Mouse (Mus musculus) monocyte, adult 2 months (primary cell): ENCODE results near the gene Cped1.

ENCODE experiments used
- DNase-seq, 2 experiments: peaks; one replicate each; pipeline ENCODE4 v3.0.0; 2022; ENCODE audit warnings: low spot score in 2 of 2, low read depth in 1 of 2

Gene Cped1

DNA sequence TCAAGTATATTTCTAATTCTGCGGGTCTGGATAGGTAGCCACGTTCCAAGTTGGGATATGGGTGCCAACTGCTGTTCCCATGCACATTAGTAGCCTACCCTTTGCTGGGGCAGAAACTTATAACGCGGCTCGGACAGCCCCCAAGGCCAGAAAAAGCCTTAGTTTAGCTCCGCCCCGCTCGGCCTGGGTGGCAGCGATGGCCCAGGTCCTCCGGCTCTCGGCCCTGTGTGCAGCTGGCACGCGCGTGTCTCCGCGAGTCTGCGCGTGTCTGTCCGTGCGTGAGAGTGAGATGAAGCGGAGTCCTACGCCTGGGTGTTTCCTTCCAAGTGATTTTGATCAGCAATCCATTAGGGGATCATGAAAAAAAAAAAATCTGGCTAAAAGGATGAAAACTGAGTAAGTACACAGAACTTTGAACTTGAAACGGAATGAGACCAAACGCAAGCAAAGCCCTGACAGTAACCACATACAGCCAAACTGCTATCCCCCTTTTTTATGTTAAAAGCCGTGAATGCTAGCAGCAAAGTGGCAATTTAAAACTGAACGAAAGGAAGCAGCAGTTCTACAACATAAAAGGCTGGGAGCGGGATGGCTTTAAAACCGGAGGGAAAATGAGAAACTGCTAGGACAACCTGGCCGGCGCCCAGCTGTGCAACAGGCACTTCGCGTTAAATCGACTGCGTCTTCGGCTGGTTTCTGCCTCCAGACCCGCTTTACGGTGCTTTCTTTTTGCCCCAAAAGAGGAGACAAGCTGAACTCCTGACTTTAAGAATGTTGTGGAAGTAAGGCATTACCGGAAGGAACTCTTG is at the start of gene Cped1:
Cped1 (plus strand) TSS at position 185 of the 809 bp plus-strand sequence.
- DNase-seq = no peak

DNA sequence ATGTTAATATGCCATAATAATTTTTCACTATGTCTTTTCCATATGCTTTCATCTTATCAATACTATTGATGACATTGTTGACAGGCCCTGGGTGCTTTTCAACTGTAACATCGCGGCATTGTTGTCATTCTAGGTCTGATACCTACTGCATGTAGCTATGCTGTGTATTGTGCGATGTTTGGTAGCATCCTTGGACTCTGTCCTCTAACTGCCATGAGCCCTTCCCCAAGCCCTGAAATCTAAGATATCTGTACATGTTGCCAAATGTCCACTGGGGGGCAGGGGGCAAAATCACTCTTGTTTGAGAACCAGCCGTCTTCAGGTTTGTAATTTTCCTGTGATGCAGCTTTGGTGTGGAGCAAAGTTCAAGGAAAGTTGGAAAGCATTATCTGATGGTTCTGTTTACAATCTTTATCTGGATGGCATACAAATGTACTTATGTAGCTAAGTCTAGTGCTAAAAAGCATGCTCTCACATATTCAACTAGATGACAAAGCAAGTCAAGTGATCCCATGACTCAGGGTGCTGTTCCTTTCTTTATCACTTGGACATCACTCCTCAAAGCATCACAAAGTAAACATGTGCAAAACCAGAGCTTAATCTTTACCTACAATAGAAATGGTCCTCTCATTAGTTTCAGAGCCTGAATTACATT is 47.6 kb upstream of the Cped1 start:
- DNase-seq = no peak

DNA sequence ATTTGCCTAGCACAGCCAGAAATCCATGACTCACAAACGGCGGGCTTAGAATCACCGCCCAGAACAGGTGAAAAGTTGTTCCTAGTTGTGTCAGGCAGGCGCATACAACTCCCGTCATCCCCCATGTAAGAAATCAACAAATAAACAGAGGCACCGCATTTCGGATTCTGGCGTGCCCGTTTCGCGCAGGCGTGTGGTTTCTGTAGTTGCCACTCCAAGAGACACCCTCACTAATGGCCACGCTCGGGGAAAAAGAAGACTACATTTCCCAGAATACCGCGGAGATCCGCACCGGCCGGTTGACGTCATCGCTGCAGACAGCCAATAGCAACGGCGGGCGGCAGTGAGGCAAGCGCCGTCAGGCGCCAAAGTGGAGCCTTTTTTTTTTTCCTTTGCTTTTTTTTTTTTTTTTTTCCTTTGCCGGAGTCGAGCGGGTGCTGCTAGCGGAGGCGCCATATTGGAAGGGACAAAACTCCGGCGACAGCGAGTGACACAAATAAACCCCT is 36.4 kb upstream of the Cped1 start, which contains the start of gene Ing3:
Ing3 (plus strand) TSS at position 346 of the 506 bp plus-strand sequence.
- peak; percentile 95 to 96 for DNase-seq

DNA sequence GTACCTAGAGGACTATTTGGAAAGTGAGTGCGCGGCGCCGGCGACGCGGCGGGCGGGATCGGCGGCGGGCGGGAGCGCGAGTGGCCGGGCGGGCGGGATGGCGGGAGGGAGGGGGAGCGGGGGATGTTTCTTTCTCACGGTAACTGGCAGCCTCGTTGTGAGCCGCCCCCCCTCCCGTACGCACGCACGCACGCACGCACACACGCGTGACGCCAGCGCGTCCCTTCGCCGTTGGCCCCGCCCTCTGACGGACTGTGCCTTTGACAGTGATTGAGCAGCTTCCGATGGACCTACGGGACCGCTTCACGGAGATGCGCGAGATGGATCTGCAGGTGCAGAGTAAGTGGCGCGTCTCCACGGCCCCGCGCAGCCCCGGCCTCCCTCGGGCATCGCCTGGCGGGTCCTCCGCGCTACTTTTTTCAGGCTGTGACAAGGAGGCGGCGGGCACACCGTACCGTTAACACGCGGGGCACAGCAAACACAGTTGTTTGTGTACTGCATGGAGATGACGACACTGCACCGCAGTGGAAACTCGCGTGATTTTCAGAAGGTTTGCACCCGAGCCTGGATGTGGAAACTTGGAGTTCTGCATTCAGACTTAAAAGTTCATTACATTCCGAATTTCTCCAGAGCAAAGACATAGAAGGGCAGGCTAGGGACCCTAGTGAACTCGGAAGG is 35.8 kb upstream of the Cped1 start:
- peak; percentile 91 to 98 for DNase-seq

DNA sequence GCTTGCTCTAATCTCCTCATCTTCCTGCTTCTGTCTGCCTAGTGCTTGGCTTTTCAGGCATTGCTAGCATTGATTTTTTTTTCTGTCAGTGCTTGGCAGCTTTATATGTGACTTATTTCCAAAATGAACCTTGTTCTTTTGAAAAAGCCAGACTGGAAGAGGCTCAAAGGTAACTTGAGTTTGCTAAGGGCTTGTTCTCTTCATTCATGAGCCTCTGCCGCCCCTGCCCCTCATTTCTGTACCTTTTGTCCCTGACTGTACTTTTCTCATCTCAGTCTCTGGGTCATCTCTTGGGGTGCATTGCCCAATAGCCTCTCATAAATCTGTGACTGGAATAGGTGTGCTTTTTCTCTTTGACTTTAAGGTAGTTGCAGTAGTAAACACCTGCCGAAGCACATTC is 35.0 kb upstream of the Cped1 start:
- no peak for DNase-seq

DNA sequence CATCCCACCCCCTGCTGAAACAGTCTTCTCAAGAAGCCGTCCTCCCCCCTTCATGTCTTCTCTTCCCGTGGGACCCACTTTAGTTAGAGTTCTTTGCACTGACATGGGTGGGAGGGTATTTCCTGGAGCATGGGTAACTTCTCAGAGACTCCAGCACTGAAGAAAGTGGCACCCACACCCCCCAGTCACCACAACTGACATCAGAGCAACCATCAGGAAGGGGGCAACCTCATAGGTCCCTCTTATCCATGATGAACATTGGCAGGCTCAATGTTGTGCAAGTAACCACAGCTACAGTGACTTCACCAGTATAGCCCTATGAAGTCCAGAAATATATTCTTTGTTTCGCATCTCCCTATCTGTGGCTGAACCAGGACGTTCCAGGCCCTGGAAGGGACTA is 30.2 kb upstream of the Cped1 start:
- DNase-seq = no peak

DNA sequence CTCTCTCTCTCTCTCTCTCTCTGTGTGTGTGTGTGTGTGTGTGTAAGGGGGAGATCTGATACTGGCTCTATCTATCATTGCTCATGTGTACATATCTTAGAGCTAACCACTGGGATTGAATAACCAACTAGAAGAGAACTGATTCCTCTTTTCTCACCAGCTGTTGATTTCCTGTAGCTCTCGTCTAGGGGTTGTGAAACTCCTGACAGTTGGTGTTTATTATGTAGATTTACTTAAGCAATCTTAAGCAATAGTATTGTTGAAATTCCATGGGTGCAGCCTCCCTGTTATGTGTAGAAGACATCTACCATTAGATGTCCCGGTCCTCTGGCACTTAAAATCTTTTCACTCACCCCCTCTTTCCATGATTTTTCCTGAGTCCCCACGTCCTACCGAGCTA is 26.8 kb upstream of the Cped1 start:
- peak in 1 of 2 experiments; percentile 30 for DNase-seq

DNA sequence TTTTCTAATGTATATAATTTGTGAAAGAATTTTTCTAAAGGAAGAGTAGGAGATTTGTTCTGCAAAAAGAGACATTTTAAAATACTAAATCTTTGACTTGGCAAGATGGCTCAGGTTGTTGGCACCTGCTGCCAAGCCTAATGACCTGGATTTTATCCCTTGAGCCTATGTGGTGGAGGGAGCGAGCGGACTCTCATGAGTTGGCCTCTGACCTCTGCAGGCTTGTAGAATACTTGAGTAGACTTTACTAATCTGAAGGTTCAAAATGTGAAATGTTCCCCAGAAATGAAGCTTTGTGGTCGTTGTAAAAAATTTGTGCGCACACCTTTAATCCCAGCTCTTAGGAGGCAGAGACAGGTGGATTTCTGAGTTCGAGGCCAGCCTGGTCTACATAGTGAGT is 25.8 kb upstream of the Cped1 start:
- no peak for DNase-seq

DNA sequence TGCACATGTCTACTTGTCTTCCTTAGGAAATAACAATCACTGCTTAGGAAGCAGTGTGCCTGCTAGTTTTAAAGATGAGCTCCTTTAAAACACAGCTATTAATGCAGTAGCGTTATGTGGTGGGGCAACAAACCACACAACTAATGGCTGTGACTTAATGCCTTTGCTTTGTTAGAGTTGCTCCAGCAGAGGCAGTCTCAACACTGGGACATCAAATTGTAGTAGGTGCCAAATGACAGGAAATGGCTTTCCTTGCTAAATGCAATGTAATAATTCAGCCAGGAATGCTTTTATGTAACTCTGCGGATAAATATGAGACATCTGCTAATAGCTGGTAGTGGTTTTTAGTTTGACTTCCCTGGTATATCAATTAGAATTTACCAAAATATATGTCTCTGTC is 8.2 kb upstream of the Cped1 start:
- no peak for DNase-seq

DNA sequence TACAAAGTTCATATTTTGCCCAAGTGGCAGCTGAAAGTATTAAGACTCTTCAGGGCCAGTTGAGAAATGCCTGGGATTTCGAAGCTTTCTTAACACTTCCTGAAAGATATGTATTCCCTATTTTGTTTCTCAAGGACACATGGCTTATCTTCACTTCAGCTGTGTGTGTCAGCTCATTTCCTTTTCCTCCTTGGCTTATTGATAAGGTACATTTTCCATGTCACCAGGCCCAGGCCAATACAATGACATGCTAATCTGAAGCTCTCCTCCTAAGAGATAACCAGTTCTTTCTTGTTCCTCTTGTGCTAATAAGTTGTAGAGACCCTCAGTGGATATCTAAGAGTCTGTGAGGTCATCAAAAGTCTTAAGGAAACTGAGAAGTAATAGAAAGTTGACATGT is 4.6 kb upstream of the Cped1 start:
- DNase-seq = no peak

DNA sequence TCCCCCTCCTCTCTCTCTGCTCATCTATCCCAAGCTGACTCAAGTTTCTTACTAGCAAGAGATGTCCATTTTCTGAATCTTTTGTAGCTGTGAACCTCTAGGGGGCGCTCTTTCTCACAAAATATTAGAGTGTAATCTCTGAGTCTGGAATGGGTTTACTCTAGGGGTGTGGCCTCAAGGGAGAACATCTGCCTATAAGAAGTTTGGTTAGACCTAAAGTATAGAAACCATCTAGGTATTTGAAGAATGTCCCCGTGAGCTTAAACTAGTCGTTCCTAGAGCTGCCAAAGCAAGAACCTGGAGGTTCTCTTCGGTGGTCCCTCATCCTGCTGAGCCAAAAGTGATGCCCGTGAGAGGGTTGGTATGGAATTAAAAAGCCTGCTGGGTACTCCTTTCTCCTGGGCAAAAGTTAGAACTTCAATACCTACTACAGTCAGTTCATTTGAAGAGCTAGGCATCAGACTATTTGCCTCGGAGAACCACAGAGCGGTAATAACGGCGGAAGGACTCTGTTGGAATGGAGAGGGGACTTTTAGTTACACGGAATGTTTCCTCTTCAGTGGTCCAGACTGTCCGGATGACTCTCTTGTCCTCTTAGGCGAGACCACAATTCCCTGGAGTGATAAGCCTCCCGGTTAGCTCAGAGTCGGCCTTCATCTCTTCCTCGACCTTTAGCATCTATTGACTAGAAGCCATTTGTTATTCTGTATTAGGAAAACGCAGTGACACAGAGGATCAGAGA is 555 bp upstream of the Cped1 start:
- DNase-seq = peak in 1 of 2 experiments; percentile 30

DNA sequence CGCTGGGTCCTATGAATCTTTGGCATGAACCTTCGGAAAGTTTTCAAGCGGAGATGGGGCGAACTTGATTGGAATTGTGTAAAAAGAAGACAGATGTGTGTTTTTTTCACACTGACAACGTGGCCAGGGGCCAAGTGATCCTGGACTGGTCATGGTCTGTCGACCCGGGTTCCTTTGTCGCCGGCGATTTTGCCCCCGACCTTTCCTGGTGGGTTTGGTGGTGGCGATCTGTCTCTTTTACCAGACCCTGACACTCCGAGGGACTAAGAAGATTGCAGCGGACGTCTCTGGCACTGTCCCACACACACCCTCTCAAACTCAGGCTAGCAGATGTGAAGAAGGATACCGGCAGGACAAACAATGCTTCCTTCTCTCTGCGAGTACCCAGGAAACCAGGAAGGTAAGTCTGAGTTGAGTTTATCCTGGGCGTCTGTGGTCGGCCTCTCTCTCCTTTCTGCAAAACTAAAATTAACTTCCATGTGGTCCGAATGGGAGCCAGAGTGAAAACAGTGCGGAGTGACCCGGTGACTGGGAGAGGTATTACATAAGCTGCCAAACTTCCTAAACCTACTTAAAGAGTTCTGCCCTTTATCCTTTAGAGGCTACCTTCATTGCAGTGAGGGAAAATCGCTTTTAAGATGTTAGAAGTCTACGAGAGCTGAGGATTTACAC is 1.1 kb downstream of the Cped1 start:
- DNase-seq = no peak

DNA sequence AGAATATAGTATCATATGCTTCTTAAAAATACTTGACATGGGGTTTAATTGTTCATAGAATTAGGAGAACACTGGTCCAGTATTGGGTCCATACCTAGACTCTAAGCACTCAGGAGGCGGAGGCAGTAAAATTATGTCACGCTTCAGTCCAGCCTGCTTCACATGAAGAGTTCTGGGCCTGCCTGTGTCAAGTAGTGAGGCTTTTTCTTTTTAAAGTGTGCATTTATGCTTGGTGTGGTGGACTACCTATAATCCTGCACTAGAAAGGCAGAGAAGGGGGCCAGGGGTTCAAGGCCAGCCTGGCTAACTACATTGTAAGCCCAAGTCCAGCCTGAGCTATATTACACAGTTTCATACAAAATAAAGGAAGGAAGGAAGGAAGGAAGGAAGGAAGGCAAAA is 1.8 kb downstream of the Cped1 start:
- no peak for DNase-seq

DNA sequence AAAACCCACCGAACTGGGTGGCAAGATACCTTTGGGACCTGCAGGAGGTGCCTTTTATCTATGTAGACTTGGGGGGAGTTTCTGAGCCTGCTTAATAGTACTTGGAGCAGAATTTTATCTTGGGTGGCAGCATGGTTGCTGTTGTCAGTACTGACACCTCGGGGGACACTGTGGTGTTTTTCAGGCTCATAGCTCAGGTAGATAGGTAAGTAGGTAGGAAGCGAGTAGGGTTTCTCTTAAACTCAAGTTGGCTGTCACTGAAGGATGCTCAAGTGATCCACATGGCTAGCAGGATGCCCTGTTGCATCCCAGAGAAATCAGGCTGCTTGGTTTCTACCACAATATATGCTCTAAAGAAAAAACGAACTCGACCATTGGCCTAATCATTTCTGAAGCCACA is 2.6 kb downstream of the Cped1 start:
- no peak for DNase-seq

DNA sequence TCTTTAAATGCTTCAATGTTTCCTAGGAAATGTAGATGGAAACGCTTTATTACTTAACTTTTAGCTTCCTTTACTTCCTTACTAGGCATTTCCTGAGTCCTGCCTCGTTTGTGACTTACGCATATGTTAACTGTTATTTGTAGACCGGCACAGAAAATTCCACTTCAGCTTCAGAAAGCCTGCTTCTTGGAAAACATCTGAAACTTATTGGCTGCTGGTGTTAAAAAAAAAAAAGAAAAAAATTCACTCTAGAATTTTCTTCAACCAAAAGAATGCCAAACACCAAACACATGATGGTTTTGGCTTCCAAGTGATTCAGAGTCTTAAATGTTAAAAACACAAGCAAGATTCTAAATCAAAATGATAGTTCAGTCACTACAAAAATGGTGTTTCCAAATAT is 3.4 kb downstream of the Cped1 start:
- DNase-seq = no peak

DNA sequence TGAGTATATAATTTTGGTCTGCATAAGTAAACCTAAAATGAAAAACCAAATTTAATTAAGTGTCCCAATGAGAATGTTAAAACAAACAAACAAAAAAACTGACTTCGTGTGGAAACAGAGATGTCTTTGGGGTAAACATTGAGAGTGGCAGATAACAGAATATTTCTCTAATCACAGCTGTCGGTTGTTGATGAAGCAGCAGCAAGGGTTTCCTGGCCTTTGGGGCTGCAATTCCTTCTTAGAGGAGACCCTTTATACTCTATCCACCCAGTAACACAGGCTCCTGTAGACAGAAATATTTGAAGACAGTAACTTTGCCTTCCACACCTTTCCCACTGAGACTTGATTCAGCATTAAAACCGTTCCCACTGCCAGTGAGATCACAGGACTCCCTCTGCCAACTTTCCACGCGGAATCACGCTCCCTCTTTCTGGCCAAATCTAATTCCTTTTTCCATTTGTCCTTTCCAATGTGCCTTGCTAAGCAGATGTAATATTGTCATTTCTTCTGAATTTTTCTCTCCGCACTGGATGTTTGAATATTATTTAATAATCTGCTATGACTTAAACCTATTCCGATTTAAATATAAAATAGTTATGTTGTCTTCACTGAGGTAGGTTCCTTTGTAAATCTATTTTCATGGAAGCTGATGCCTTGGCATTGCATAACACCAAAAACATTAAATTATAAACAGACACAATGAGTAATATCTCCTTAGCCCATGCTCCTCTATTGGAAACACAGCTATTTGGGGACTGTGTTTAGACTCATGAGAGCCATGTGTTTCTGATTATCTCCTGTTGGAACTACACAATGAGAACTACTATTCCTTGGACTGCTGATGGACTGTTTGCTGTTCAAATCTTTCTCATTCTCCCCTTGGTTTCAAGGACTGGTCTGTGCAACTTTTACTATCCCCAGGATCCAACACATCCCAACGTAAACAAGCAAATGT is 4.7 kb downstream of the Cped1 start:
- DNase-seq = no peak

DNA sequence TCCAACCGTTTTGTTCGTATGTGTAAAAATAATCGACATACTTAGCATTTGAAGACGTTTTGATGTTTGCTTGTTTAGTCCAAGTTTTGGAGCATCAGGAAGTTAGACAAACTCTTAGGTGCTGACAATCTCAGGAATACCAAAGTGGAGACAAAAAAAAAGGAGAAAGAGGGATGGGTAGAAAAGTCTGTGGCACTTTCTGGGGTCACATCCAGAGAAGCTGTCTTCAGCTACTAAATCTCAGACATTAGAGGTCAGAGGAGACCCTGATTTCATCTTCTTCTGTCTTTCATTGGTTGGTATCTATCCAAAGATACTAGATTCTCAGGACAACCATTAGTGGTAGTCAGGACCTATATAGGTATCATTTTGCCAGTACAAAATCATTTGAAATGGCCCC is 5.4 kb downstream of the Cped1 start:
- DNase-seq = no peak

DNA sequence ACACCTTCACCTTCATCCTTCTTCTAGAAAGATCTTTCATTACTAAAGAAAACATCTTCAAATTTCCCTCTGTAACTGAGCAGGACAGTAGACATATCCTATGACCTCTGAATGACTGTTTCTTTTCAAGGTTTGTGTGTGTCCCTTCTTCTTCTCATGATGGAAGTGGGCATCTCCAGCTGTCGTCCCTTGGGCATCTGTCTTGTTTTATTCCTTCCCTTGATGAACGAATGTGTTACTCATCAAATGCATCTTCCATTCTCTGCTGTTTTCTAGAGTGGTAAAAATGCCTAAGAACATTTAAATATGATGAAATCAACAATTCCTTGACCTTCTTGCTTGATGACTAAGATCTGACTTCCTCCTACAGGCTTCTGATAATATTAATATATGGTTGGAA is 7.4 kb downstream of the Cped1 start:
- no peak for DNase-seq

DNA sequence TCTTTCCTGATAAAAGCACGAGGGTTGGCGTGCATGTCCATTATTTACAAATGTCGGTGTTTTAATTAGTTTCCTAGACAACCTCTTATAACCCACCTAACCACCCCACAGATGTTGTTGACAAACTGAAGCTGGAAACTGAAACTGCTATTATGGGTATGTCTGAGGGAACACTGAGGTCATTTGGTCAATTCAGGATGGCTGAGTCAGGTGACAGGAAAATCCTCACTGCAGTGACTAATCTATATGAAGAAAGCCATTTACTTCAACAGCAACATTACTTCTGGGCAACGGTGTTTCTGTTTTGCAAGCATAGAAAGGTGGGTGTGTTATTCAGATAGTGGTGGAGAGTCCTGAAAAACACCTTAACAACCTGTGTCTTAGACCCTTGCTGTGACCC is 12.4 kb downstream of the Cped1 start:
- DNase-seq = no peak

DNA sequence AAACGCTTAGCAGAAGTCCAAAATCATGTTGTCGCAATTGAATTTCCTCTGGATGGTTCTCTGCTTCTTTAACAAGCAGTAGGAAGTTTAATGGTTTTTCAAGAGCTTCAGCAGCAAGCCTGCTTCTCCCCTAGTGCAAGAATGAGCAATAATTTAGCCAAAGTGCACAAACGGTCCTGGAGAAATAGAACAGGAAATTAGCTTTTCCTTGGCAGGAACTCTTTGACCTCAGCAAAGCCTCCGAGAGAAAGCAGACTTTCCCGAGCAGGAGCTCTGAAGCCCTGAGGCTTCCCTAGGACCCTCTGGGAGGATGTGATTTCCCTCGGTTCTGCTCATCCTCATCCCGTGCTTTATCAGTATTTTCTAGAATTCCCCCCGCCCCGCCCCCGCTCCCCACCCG is 13.3 kb downstream of the Cped1 start:
- no peak for DNase-seq
